Mouse (Mus musculus) ES-E14 (cell line): Measurements from ENCODE around the gene Lmod2.

Experiments
- CHD2 ChIP-seq: IDR thresholded peaks from 2 replicates; pipeline ENCODE4 v1.6.1; 2014; ENCODE audit warnings: mild to moderate bottlenecking, low read depth, low read length, inconsistent platforms
- HCFC1 ChIP-seq: IDR thresholded peaks from 2 replicates; pipeline ENCODE4 v1.6.1; 2012; ENCODE audit warnings: low read length, inconsistent platforms, borderline replicate concordance; ENCODE audit not compliant: insufficient read depth
- MAFK ChIP-seq: IDR thresholded peaks from 2 replicates; pipeline ENCODE4 v1.6.1; 2014; ENCODE audit warnings: mild to moderate bottlenecking, low read depth, low read length, inconsistent platforms; ENCODE audit not compliant: insufficient read depth
- ZC3H11A ChIP-seq: IDR thresholded peaks from 2 replicates; pipeline ENCODE4 v1.6.1; 2012; ENCODE audit warnings: low read depth, mild to moderate bottlenecking, inconsistent platforms, low read length, borderline replicate concordance
- ZNF384 ChIP-seq: IDR thresholded peaks from 2 replicates; pipeline ENCODE4 v1.6.1; 2012; ENCODE audit warnings: low read depth, low read length, inconsistent platforms

DNA sequence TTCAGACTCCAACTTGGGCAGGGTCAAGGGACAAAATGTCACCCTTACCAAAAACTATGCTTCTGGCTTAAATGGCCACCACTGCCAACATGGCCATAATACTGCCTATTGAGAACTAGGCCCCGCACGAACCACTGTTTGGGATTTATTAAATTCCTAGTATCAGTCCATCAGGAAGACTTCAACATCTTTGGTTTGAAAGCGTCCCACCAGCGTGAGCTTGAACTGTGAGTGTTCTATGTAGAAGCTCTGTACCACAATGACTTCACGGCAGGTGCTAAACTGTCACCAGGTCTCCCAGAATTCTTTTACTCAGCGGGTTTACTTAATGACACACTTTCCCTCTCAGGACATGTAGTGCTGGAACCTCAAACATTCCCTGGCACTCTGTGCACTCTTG lies 15.8 kb downstream of the Lmod2 start:
- TF ChIP-seq ZNF384 (no peak), CHD2 (no peak), ZC3H11A (no peak), HCFC1 (no peak), MAFK (no peak)
